Mouse (Mus musculus): ENCODE measurements at regions not wholly inside any gene's neighbourhood (a gene's known extent, or its start where the extent isn't known, plus 50 kb on each side); places are given as distances from the start of the nearest gene placed in this dataset.
A peak's percentile ranks its signal among the peaks of the same experiment; 100 is the strongest.

DNA sequence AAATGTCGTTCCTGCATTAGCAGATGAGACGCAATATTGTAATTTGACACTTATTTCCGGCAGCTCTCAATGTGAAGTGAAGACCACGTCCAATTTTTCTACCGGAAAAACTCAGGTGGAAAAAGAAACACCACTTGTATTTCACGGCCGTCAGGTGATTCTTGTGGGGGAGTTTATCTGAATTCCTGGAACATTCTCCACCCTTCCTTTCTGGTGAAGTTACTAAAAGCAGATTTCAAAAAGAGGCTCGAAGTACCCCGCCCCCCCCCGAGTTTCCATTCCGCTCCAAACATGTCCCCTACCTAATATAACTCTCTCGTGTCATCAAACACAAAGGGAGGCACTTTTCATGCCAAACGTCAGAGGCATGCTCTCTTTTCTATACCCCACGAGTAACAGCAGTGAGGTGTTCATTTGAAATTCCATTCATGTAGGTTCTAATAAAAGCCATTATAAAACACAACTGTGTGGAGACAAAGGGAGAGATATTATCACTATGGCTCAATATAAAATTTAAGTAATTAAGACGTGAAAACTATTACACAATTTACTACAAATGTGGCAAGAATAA lies 281.5 kb downstream of the Vrk1 start:
- TF ChIP-seq FLI1 (IDR thresholded peaks at IDR 0.05; ENCODE audit: low read length) (no peak), GATA1 (IDR thresholded peaks at IDR 0.05; ENCODE audit: borderline replicate concordance, low read length) (no peak)
- H3K9me3 ChIP-seq, result peaks cover 60% of the 10 kb centered on the region
- H3K27me3 ChIP-seq (replicated peaks), result no peaks in the 10 kb centered on the region
- H3K4me1 ChIP-seq, result no peaks in the 10 kb centered on the region
- H3K4me3 ChIP-seq (replicated peaks), result no peak overlapping the region
- H3K36me3 ChIP-seq (replicated peaks; ENCODE audit: low read length), result no peaks in the 10 kb centered on the region

DNA sequence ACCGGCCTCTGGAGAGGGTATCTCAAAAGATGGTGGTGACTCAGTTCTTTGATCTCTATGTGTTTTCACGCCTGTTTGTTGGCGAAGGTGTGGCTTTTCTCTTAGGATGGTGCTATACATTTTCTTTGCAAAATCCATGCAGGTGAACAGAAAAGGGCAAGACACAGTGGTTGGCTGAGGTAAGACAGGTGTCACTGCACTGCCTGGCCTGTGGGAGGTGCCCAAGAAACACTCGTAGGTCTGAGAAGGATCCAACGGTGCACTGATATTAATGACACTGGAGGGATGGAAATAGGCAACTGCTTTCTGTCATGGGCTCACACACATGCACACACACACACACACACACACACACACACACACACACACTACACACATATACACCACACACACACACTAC lies 283.1 kb downstream of the Vrk1 start:
- Histone ChIP-seq H3K36me3 (replicated peaks; ENCODE audit: low read length) (no peaks in the 10 kb centered on the region), H3K9me3 (peaks cover 59% of the 10 kb centered on the region), H3K4me3 (replicated peaks) (no peak overlapping the region), H3K27me3 (replicated peaks) (no peaks in the 10 kb centered on the region), H3K4me1 (no peaks in the 10 kb centered on the region)
- TF ChIP-seq FLI1 (IDR thresholded peaks at IDR 0.05; ENCODE audit: low read length) (no peak), GATA1 (IDR thresholded peaks at IDR 0.05; ENCODE audit: borderline replicate concordance, low read length) (no peak)

GRCm38 (mm10) chr12:106295596-106295995 lies 285.6 kb downstream of the Vrk1 start:
- no peaks in the 10 kb centered on the region for H3K27me3 ChIP-seq (replicated peaks)
- no peaks in the 10 kb centered on the region for H3K4me1 ChIP-seq
- no peak overlapping the region for H3K4me3 ChIP-seq (replicated peaks)
- H3K36me3 ChIP-seq (replicated peaks; ENCODE audit: low read length), result no peaks in the 10 kb centered on the region
- TF ChIP-seq FLI1 (IDR thresholded peaks at IDR 0.05; ENCODE audit: low read length) (no peak), GATA1 (IDR thresholded peaks at IDR 0.05; ENCODE audit: borderline replicate concordance, low read length) (no peak)
- H3K9me3 ChIP-seq, result peaks cover 38% of the 10 kb centered on the region

GRCm38 (mm10) chr12:106302617-106303016 lies 292.6 kb downstream of the Vrk1 start:
- Histone ChIP-seq H3K4me1 (no peaks in the 10 kb centered on the region), H3K9me3 (peaks cover 51% of the 10 kb centered on the region), H3K27me3 (replicated peaks) (no peaks in the 10 kb centered on the region), H3K36me3 (replicated peaks; ENCODE audit: low read length) (no peaks in the 10 kb centered on the region), H3K4me3 (replicated peaks) (peak overlapping the region; percentile 28)
- TF ChIP-seq GATA1 (IDR thresholded peaks at IDR 0.05; ENCODE audit: borderline replicate concordance, low read length) (no peak), FLI1 (IDR thresholded peaks at IDR 0.05; ENCODE audit: low read length) (no peak)

DNA sequence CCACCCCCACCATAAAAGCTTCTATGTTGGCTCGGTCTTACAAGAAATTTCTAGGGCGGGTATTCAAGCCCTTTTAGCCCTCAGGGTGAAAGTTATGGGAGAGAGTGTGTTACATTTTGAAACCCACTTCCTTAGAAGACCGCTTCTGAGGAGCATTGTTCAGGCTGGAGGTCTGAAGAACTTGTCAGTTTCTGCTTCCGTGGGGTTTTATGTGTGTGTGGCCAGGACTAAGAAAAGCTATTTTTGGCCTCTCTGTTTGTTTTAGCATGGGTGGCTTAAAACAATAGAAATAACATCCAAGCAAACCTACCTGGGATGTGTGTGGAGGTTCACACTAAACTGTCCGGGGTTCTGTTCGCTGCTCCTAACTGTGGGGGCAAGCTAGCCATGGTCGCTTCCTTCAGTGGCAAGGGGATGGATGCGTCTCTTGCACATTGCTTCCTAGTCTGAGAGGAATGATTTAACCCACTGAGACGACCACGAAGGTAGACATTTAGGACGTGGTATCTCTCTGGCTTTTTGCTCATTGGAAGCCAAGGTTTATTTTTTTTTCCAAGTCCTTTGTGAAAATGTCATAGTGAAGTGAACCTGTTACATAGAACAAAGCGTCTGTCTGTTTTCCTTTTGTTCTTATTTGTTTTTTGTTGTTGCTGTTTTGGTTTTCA lies 298.4 kb downstream of the Vrk1 start:
- H3K4me3 ChIP-seq (replicated peaks), result no peak overlapping the region
- no peaks in the 10 kb centered on the region for H3K4me1 ChIP-seq
- peaks cover 57% of the 10 kb centered on the region for H3K9me3 ChIP-seq
- H3K36me3 ChIP-seq (replicated peaks; ENCODE audit: low read length), result no peaks in the 10 kb centered on the region
- TF ChIP-seq FLI1 (IDR thresholded peaks at IDR 0.05; ENCODE audit: low read length) (no peak), GATA1 (IDR thresholded peaks at IDR 0.05; ENCODE audit: borderline replicate concordance, low read length) (no peak)
- H3K27me3 ChIP-seq (replicated peaks), result no peaks in the 10 kb centered on the region

DNA sequence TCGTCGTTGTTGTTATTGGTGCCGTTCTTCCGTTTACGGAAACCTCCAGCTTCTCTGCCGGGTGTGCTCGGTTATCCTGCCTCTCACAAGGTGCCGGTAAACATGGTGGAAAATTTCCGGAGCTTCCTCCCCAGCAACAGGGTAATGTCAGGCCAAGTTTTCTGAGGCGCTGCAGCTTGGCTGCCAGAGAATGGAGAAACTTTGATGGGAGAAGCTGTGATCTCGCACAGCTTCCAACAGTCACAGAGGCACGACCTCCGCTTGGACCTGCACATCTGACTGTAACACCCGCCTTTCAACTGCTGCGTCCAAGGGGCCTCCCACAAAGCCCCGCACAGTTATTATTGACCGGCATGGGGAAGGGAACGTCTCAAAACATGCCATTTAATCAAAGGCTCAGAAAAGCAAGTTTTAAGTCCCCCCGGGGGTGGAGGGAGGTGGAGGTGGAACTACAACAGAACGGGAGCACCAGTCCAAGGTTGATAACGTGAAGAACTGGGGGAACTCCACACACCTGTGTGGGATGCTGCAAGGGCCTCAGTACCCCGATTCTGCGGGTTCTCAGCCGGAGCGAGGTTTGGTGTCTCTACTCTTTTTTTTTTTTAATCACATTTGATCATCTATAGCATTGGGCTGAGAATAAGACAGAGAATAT lies 299.1 kb downstream of the Vrk1 start:
- Histone ChIP-seq H3K36me3 (replicated peaks; ENCODE audit: low read length) (no peaks in the 10 kb centered on the region), H3K4me1 (no peaks in the 10 kb centered on the region), H3K4me3 (replicated peaks) (no peak overlapping the region), H3K27me3 (replicated peaks) (no peaks in the 10 kb centered on the region), H3K9me3 (peaks cover 64% of the 10 kb centered on the region)
- TF ChIP-seq FLI1 (IDR thresholded peaks at IDR 0.05; ENCODE audit: low read length) (no peak), GATA1 (IDR thresholded peaks at IDR 0.05; ENCODE audit: borderline replicate concordance, low read length) (no peak)

GRCm38 (mm10) chr12:106310171-106310570 lies 300.1 kb downstream of the Vrk1 start:
- Histone ChIP-seq H3K9me3 (peaks cover 65% of the 10 kb centered on the region), H3K36me3 (replicated peaks; ENCODE audit: low read length) (no peaks in the 10 kb centered on the region), H3K4me3 (replicated peaks) (no peak overlapping the region), H3K4me1 (no peaks in the 10 kb centered on the region), H3K27me3 (replicated peaks) (no peaks in the 10 kb centered on the region)
- TF ChIP-seq GATA1 (IDR thresholded peaks at IDR 0.05; ENCODE audit: borderline replicate concordance, low read length) (no peak), FLI1 (IDR thresholded peaks at IDR 0.05; ENCODE audit: low read length) (no peak)

DNA sequence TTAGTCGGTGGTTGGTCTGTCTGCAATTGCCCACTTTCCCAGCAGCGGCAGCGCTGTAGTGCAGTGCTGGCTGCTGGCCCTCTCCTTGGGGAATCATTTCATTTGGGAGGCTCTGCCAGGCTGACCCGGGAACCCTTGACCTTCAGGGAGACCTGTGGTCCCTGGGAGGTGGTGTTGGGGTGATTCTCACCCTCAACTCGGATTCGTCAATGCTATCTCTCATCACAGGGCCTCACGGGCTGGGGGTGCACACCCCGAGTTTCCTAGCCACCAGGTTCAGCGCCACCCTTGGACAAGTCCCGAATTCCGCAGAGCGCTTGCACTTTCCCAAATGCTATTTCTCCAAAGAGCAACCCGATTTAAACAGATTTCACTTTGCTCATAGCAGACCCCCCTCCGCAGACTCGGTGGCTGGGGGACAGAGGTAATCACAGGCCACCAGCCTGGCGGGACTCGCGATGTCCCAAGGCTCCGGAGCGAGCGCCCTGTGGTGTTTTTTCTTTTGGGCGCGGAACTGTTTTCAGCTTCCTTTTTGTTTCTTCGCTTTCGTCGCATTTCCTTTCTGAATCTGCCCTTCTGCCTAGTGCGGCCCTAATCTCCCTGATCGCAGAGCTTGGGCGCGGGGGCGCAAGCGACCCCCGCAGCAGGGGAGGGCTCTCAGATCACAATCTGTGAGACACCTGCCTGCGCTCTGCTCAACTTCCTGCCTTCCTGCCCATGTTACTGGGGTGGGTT lies 300.7 kb downstream of the Vrk1 start:
- Histone ChIP-seq H3K36me3 (replicated peaks; ENCODE audit: low read length) (no peaks in the 10 kb centered on the region), H3K9me3 (peaks cover 65% of the 10 kb centered on the region), H3K27me3 (replicated peaks) (no peaks in the 10 kb centered on the region), H3K4me3 (replicated peaks) (peak overlapping the region; percentile 23), H3K4me1 (no peaks in the 10 kb centered on the region)
- TF ChIP-seq GATA1 (IDR thresholded peaks at IDR 0.05; ENCODE audit: borderline replicate concordance, low read length) (no peak), FLI1 (IDR thresholded peaks at IDR 0.05; ENCODE audit: low read length) (no peak)

- H3K27me3 ChIP-seq (replicated peaks), result no peaks in the 10 kb centered on the region
- no peaks in the 10 kb centered on the region for H3K36me3 ChIP-seq (replicated peaks; ENCODE audit: low read length)
- no peak overlapping the region for H3K4me3 ChIP-seq (replicated peaks)
- H3K4me1 ChIP-seq, result no peaks in the 10 kb centered on the region
- H3K9me3 ChIP-seq, result peaks cover 68% of the 10 kb centered on the region
- TF ChIP-seq GATA1 (IDR thresholded peaks at IDR 0.05; ENCODE audit: borderline replicate concordance, low read length) (no peak), FLI1 (IDR thresholded peaks at IDR 0.05; ENCODE audit: low read length) (no peak)
Observed at GRCm38 (mm10) chr12:106311320-106311825, 301.3 kb downstream of the Vrk1 start.
